Mouse (Mus musculus): ENCODE measurements around the gene Rnf126. TPM values are rescaled to one million over a fixed set of nuclear protein-coding genes. Genes with fewer than 3 reads are reported as not detected.
"Not testable (repeated sequence)": the region's sequence is repeated elsewhere in the genome, so short reads cannot be mapped to it uniquely, and the experiment has no call there.

Rnf126 gene
- total RNA-seq, 2 experiments from 2014 or later, result 28.2 to 32.1 TPM

GRCm38 (mm10) chr10:79768400-79768799, 1.6 kb upstream of the Rnf126 start:
- peak; percentile 31 for ATAC-seq (replicated peaks; ENCODE audit: poor library complexity, severe bottlenecking)

- peak; percentile 50 for ATAC-seq (replicated peaks; ENCODE audit: poor library complexity, severe bottlenecking)
Observed at GRCm38 (mm10) chr10:79767372-79768244, 856 bp upstream of the Rnf126 start.

GRCm38 (mm10) chr10:79766001-79766507, 698 bp downstream of the Rnf126 start:
- no peak for ATAC-seq (replicated peaks; ENCODE audit: poor library complexity, severe bottlenecking)

DNA sequence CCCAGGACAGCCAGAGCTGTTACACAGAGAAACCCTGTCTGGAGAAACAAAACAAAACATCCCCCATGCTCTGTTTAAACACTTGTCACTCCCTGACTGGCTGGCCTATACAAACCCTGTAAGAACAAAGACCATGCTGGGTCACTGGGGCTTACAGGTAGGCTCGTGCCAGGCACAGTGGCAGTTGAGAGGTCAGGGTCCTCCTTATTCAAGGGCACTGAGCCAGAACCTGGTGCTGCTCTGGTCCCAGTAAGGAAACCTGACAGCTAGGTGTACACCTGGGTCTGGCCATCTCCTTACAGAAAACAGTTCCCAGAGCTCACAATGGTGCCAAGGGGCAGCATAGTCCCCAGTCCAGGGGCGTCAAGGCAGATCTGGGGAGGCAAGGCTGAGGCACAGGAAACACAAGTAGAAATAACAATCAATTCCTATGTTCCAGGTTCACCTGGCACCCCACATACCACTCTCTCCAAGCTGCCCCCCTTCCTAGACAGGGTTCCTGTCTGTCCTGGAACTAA, 1.5 kb downstream of the Rnf126 start:
- ATAC-seq (replicated peaks; ENCODE audit: poor library complexity, severe bottlenecking), result no peak

DNA sequence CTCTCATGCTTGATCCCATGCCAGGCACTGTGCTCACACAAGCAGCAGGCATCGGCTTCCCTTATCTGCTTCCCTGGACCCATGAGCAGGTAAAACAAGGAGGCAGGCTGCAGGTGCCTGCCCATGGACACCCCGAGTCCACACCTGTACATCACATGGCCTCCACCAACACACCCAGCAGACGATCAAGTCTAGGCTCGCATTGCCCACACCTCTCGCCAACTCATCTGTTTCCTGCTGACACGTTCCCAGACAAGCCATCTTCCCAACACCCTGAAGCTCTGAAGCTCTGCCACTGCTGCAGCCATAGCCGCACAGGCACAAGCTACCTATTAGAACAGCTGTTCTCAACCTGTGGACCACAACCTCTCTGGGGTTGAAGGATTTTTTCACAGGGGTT, 2.5 kb downstream of the Rnf126 start:
- ATAC-seq (replicated peaks; ENCODE audit: poor library complexity, severe bottlenecking), result no peak

- no peak for ATAC-seq (replicated peaks; ENCODE audit: poor library complexity, severe bottlenecking)
Observed at GRCm38 (mm10) chr10:79762875-79763274, 3.9 kb downstream of the Rnf126 start.

GRCm38 (mm10) chr10:79760603-79761143, 6.1 kb downstream of the Rnf126 start:
- ATAC-seq (replicated peaks; ENCODE audit: poor library complexity, severe bottlenecking), result no peak

- ATAC-seq (replicated peaks; ENCODE audit: poor library complexity, severe bottlenecking), result not testable (repeated sequence)
Observed at GRCm38 (mm10) chr10:79759675-79760074, 7.1 kb downstream of the Rnf126 start.

DNA sequence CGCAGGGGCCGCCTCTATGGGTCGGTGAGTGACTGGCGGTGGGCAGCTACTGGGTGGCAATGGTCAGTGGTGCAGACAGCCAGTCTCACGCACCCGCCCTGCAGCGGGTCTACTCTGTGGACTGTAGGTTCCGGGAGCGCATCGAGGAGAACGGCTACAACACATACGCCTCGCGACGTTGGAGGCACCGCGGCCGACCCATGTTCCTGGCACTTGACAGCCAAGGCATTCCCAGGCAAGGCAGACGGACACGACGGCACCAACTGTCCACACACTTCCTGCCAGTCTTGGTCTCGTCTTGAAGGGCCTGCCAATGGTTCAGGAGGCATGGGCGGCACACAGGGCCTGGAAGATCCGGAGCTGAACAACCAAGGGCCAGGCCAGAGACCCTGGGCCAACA, 10.1 kb downstream of the Rnf126 start:
- ATAC-seq (replicated peaks; ENCODE audit: poor library complexity, severe bottlenecking), result no peak

GRCm38 (mm10) chr10:79755854-79756253, 10.9 kb downstream of the Rnf126 start:
- ATAC-seq (replicated peaks; ENCODE audit: poor library complexity, severe bottlenecking), result no peak

DNA sequence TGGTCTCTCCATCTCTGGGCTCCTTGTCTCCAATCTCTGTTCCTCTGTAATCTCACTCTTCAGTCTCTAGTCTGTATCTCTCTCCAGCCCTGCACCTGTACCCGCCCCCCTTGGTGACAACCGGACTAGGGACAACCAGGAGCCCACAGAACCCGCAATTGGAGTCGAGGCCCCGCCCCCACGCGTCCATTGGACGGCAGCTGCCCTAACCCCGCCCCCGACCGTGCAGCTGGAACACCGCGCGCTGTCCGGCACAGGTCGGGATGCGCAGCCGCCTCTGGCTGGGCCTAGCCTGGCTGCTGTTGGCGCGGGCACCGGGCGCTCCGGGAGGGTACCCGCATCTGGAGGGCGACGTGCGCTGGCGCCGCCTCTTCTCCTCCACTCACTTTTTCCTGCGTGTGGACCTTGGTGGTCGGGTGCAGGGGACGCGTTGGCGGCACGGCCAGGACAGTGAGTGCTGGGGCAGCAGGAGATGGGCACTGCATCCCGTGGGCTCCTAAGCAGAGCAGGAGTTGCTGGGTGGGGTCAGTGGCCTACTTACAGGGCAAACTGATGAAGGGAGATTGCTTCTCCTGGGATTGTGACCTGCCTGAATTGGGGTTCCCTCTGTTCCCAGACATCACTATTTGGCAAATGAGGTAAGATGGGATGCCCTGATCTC, 11.8 kb downstream of the Rnf126 start, which contains the start of gene Fgf22:
Gene Fgf22, plus strand, starts transcription at position 221 of the 661 bp plus-strand sequence.
- peak; percentile 86 for ATAC-seq (replicated peaks; ENCODE audit: poor library complexity, severe bottlenecking)

DNA sequence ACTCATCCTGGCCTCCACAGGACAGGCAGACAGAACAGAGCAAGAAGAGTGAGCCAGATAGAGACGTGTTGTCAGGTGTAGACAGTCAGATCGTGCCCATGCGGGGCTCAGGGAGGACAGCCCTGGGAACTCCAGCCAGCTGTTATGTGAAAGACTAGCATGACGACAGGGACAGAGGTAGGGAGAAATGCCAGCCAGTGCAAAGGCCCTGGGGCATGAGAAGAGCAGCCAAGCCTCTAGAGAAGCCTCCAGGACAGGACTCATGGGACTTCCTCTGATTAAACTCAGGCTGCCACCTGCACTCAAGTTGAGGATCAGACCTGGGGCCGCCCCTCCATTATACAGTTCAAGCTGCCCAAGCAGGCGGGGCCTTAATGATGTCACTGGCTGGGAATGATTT, 18.3 kb downstream of the Rnf126 start:
- ATAC-seq (replicated peaks; ENCODE audit: poor library complexity, severe bottlenecking), result no peak

DNA sequence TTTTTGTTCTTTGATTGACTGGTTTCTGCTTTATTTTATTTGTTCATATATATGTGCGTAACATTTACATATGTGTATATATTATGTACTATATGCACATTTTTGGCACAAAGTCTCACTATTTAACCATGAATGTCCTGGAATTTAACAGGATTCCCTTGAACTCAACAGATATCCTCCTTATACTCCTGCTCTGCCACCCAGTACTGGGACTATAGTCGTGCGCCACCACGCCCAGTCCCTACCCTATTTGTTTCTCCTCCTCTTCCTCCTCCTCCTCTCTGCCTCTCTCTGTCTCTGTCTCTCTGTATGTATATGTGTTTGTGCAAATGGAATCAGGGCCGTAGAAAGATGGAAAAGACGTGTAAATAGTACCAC, 20.0 kb downstream of the Rnf126 start:
- ATAC-seq (replicated peaks; ENCODE audit: poor library complexity, severe bottlenecking), result peak; percentile 49

DNA sequence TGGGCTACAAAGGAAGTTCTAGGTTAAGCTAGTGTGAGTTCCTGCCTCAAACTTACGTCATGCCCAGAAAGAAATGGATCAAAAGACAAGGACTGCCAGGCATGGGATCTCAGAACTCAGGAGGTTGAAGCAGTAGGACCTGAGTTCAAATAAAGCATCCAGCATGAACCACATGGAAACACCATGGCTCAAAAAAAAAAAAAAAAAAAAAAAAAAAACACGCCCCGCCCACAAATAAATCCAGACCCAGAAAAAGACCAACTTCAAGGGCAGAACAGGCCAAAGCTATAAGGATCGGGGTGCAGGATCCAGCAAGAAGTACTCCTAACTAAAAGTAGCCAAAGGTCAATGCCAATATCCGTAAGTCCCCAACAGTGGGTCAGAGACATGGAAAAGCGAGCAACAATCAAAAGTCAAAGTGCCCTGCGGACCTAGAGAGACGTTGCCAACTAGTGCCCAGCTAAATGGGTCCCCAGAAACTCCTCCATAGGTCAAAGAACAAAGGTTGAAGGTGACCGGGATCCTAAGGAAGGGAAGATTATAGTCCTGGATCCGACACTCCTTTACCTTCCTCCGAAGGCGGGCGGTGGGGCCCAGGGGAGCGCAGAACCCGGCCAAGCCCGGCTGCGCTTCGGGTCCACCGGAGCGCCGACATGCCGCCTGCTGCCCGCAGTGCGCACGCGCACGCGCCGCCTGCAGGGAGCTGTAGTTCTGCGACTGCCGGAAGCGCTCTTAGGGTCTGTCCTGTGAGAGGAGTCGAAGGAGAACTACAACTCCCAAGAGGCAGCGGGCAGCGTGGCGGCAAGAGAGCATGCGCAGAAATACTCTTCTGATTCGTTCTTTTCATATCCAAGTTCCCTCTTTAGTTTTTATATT, 20.6 kb downstream of the Rnf126 start, which contains the start of gene Polrmt:
Gene Polrmt, minus strand, starts transcription at position 684 of the 876 bp plus-strand sequence.
- ATAC-seq (replicated peaks; ENCODE audit: poor library complexity, severe bottlenecking), result peak; percentile 96

DNA sequence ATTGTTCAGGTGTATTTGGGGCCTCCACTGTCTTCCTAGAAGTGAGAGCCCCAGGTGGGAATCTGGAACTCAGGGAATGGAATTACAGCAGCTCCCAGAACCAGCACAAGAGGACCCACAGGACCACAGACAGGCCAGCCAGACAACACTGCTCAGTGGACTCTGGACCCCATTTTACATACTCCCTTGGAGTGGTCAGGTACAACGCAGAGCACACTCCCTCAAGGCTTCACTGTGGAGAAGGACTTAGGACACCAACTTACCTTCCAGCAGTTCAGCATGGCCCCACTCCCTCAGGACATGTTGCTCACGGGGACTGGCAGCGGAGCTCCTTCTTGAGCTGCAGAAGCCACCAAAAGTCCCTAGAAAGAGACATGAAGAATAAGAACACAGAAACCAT, 21.3 kb downstream of the Rnf126 start:
- ATAC-seq (replicated peaks; ENCODE audit: poor library complexity, severe bottlenecking), result no peak

DNA sequence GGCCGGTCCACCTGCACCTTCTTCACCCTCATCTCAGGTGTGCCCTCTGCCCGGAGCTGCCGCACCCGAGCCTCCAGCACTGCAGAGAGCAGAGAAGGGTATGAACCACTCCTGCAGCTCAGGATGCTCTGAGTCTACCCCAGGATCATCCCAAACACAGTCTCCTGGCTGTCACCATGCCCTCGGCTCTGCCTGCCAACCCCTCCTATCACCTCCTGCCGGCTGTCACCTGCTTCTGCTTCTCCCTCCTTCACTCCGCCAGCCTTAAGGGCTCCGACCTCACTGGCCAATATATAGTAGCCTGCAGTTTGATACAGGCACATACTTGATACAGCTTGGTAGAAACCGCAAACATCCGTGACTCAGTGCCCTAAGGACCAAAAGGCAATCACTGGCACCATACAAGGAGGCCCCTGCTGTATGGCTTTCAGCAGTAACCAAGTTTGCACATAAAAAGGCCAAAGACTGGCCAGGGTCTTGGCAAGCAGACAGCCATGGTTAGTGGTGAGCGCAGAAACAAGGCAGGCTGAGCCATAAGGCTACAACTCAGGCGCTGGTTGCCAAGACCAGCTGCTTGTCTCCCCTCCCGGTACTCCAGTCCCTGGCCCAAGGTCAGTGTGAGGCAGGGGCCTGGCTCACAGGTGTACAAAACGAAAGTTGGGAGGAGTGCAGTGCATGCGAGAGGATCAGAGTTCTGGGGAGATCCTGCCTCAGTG, 22.9 kb downstream of the Rnf126 start:
- no peak for ATAC-seq (replicated peaks; ENCODE audit: poor library complexity, severe bottlenecking)

DNA sequence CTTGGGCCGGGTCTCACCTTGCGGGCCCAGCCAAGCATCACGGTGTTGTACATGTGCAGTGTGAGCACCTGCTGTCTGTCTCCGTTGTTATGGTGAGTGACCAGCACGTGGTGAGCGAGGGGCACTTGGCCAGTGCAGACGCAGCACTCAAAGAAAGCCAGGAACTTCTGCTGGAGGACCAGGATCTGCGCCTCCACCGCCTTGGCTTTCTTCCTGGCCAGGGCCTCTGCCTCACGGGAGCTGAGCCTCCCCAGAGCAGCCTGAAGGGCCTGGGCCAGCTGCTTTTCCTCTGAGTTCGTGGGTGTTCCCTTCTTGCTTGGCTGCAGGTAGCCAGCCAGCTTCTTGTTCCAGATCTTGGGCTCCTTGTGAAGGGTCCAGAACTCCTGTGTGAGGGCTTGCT, 23.6 kb downstream of the Rnf126 start:
- ATAC-seq (replicated peaks; ENCODE audit: poor library complexity, severe bottlenecking), result no peak

DNA sequence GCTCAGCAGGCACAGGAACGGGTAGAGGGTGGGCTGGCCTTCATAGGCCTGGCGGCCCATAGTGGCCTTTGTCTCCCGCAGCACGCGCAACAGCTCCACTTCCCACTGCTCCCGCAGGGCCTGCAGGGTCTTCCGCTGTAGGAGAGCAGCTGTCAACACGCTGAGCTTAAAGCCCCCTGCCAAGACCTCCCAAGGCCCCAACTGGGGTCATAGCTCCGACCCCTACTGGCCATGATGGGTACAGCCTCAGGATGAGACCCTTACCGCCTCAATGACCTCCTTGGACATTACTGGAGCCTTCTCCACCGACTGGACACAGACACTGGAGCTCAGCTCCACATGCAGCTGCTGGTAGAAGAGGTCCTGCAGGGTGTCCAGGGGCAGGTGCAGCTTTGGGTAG, 25.9 kb downstream of the Rnf126 start:
- no peak for ATAC-seq (replicated peaks; ENCODE audit: poor library complexity, severe bottlenecking)

- ATAC-seq (replicated peaks; ENCODE audit: poor library complexity, severe bottlenecking), result no peak
Observed at GRCm38 (mm10) chr10:79739234-79739633, 27.5 kb downstream of the Rnf126 start.
